Mouse (Mus musculus): ENCODE data around the gene Mid1.
A peak's percentile ranks its signal among the peaks of the same experiment; 100 is the strongest.
"Not testable (repeated sequence)": the region's sequence is repeated elsewhere in the genome, so short reads cannot be mapped to it uniquely, and the experiment has no call there.

Gene Mid1

GRCm38 (mm10) chrX:169987368-169987837 is 302.4 kb downstream of the Mid1 start:
- DNase-seq (ENCODE audit: low spot score) = peak; percentile 80

DNA sequence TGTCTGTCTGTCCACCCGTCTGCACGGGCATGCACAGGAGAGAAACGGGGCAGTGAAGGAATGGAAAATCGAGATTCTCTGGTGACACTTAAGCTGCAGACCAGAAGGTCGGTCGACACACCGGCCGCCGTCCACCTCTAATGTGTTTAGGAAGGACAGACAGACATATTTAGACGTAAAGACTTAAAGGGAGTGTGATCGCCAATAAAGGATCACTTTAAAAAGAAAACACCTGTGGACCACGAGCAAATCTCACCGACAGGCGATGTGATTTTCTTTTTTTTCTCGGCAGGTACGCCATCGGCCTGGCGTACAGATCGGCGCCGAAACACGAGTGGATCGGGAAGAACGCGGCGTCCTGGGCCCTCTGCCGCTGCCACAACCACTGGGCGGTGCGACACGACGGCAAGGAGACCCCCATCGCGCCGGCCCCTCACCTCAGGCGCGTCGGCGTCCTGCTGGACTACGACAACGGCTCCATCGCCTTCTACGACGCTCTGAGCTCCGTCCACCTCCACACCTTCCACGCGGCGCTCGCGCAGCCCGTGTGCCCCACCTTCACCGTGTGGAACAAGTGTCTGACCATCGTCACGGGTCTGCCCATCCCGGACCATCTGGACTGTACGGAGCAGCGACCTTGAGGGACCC is 303.7 kb downstream of the Mid1 start:
- DNase-seq (ENCODE audit: low spot score) = peak; percentile 75

- not testable (repeated sequence) for DNase-seq (ENCODE audit: low spot score)
Observed at GRCm38 (mm10) chrX:169989219-169989595, 304.2 kb downstream of the Mid1 start.

GRCm38 (mm10) chrX:169989691-169990631 is 305.0 kb downstream of the Mid1 start:
- peak; percentile 74 for DNase-seq (ENCODE audit: low spot score)

DNA sequence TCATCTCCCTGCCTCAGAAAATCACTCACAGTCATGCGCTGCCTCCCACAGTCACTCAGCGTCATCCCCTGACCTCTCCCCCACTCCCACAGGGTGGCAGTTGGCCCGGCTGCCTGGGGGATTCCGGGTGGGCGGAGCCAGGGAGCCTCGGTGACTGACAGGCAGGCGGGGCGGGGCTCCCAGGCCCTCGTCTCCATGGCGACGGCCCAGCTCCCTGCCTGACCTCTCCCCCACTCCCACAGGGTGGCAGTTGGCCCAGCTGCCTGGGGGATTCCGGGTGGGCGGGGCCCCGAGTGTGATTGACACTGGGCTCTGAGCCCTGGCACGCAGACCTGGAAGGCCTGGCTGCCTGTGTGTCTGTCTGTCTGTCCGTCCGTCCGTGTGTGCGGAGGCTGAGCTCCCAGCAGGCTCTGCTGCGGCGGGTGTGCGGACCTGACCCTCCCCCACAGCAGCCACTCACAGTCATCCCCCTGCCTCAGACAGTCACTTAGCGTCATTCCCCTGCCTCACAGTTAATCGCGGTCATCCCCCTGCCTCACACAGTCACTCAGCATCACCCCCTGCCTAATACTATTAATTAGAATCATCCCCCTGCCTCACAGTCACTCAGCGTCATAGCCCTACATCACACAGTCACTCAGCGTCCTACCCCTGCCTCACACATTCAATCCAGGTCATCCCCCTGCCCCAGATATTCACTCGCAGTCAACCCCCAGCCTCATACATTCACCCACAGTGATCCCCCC is 306.3 kb downstream of the Mid1 start:
- DNase-seq (ENCODE audit: low spot score) = peak; percentile 99

- DNase-seq (ENCODE audit: low spot score) = peak; percentile 67
Observed at GRCm38 (mm10) chrX:169992086-169992930, 307.3 kb downstream of the Mid1 start.

- DNase-seq (ENCODE audit: low spot score) = peak; percentile 64
Observed at GRCm38 (mm10) chrX:169992951-169993547, 308.1 kb downstream of the Mid1 start.

- peak; percentile 82 for DNase-seq (ENCODE audit: low spot score)
Observed at GRCm38 (mm10) chrX:169994011-169994865, 309.2 kb downstream of the Mid1 start.

- DNase-seq (ENCODE audit: low spot score) = peak; percentile 44
Observed at GRCm38 (mm10) chrX:169994866-169995711, 310.1 kb downstream of the Mid1 start.

GRCm38 (mm10) chrX:169995909-169996521 is 311.0 kb downstream of the Mid1 start:
- peak; percentile 68 for DNase-seq (ENCODE audit: low spot score)

DNA sequence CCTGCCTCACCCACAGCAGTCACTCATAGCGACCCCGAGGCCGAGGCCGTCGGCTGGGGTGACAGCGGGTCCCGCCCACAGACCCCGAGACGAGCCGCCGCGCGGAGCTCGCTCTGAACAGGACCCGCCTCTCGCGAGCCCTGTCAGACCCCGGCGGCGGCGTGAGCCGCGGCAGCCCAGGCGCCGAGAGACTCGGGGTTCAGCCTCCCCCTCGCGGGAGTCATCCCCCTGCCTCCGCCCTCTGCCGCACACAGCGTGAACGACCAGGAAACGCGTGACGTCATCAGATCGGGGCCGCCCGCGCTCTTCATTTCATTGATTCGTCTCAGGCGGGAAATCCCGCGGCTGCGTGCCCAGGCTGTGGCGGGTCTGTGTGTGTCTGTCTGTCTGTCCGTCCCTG is 311.9 kb downstream of the Mid1 start:
- DNase-seq (ENCODE audit: low spot score) = peak; percentile 89

DNA sequence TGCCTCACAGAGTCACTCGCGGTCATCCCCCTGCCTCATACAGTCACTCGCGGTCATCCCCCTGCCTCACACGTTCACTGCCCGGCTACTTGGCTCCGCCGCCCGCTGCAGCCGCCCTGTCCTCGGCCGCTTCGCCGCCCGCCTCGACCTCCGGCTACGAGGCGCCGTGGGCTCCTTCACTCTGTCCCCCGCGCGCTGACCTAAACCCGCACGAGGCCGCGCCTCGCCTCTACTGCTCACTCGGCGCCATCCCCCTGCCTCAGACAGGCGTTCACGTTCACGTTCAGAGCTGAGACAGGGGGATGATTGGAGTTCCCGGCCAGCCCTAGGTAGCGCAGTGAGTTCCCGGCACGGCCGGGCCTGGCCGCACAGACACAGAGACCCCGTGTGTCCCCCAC is 312.5 kb downstream of the Mid1 start:
- not testable (repeated sequence) for DNase-seq (ENCODE audit: low spot score)

GRCm38 (mm10) chrX:169997854-169998456 is 313.0 kb downstream of the Mid1 start:
- peak; percentile 100 for DNase-seq (ENCODE audit: low spot score)

DNA sequence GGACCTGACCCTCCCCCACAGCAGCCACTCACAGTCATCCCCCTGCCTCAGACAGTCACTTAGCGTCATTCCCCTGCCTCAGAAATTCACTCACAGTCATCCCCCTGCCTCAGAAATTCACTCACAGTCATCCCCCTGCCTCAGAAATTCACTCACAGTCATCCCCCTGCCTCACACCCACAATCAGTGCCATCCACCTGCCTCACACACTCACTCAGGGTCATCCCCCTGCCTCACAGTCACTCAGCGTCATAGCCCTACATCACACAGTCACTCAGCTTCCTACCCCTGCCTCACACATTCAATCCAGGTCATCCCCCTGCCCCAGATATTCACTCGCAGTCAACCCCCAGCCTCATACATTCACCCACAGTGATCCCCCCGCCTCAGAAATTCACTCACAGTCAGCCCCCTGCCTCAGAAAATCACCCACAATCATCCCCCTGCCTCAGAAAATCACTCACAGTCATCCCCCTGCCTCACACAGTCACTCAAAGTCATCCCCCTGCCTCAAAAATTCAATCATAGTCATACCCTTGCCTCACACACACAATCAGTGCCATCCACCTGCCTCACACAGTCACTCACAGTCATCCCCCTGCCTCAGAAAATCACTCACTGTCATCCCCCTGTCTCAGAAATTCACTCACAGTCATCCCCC is 313.7 kb downstream of the Mid1 start:
- not testable (repeated sequence) for DNase-seq (ENCODE audit: low spot score)

GRCm38 (mm10) chrX:169999226-169999883 is 314.4 kb downstream of the Mid1 start:
- peak; percentile 76 for DNase-seq (ENCODE audit: low spot score)

DNA sequence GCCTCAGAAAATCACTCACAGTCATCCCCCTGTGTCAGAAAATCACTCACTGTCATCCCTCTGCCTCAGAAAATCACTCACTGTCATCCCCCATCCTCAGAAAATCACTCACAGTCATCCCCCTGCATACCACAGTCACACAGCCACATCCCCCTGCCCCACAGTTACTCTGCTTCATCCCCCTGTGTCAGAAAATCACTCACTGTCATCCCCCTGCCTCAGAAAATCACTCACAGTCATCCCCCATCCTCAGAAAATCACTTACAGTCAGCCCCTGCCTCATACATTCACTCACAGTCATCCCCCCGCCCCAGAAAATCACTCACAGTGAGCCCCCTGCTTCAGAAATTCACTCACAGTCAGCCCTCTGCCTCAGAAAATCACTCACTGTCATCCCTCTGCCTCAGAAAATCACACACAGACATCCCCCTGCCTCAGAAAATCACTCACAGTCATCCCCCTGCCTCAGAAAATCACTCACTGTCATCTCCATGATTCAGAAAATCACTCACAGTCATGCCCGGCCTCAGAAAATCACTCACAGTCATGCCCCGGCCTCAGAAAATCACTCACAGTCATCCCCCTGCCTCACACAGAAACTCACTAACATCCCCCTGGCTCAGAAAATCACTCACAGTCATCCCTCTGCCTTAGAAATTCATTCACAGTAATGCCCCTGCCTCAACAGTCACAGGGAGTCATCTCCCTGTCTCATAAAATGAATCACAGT is 315.1 kb downstream of the Mid1 start:
- not testable (repeated sequence) for DNase-seq (ENCODE audit: low spot score)

Measured in ovary, adult 18-20 months (tissue).